Mouse (Mus musculus) ES-E14 (cell line): ENCODE measurements at regions not wholly inside any gene's neighbourhood (a gene's known extent, or its start where the extent isn't known, plus 50 kb on each side); places are given as distances from the start of the nearest gene placed in this dataset.
"Not testable (repeated sequence)": the region's sequence is repeated elsewhere in the genome, so short reads cannot be mapped to it uniquely, and the experiment has no call there.

ENCODE experiments used
- DNase-seq: peaks from one replicate; pipeline ENCODE4 v3.0.0-alpha.2; 2013; ENCODE audit warnings: low read depth, low spot score
- H3K27ac ChIP-seq: 2 replicates; pipeline ENCODE4 v1.5.1; 2012; ENCODE audit warnings: low read depth, mild to moderate bottlenecking, low read length, moderate library complexity, mixed read lengths; ENCODE audit not compliant: poor library complexity, insufficient read depth, severe bottlenecking
- H3K36me3 ChIP-seq: 2 replicates; pipeline ENCODE4 v1.6.1; 2012; ENCODE audit warnings: mild to moderate bottlenecking, low read length, moderate library complexity, mixed read lengths; ENCODE audit not compliant: control insufficient read depth, poor library complexity, insufficient read depth, severe bottlenecking
- H3K4me1 ChIP-seq, 2 experiments: fragments of 150-350 bp in 1 of 2; sonication (generic) in 1 of 2; 2 replicates each; pipeline ENCODE4 v1.6.1; 2012; ENCODE audit warnings: low read length in 2 of 2, mild to moderate bottlenecking in 1 of 2, mixed read lengths in 1 of 2; ENCODE audit not compliant: control insufficient read depth in 2 of 2, insufficient read depth in 2 of 2, poor library complexity in 1 of 2
- H3K4me3 ChIP-seq, 2 experiments: fragments of 150-350 bp in 1 of 2; sonication (generic) in 1 of 2; 2 replicates each; pipeline ENCODE4 v1.5.1; 2012; ENCODE audit warnings: low read length in 2 of 2, low read depth in 1 of 2, mild to moderate bottlenecking in 1 of 2, mixed read lengths in 1 of 2; ENCODE audit not compliant: insufficient read depth in 1 of 2, poor library complexity in 1 of 2, severe bottlenecking in 1 of 2
- H3K9ac ChIP-seq: 2 replicates; pipeline ENCODE4 v1.6.1; 2012; ENCODE audit warnings: low read depth, mild to moderate bottlenecking, low read length, mixed read lengths; ENCODE audit not compliant: poor library complexity, insufficient read depth, severe bottlenecking
- H3K9me3 ChIP-seq: fragments of 150-350 bp; sonication (generic); 2 replicates; pipeline ENCODE4 v1.6.1; 2012; ENCODE audit warnings: low read depth, mild to moderate bottlenecking, low read length; ENCODE audit not compliant: control insufficient read depth, insufficient read depth
- CHD2 ChIP-seq: IDR thresholded peaks from 2 replicates; pipeline ENCODE4 v1.6.1; 2014; ENCODE audit warnings: mild to moderate bottlenecking, low read depth, low read length, inconsistent platforms
- HCFC1 ChIP-seq: IDR thresholded peaks from 2 replicates; pipeline ENCODE4 v1.6.1; 2012; ENCODE audit warnings: low read length, inconsistent platforms, borderline replicate concordance; ENCODE audit not compliant: insufficient read depth
- MAFK ChIP-seq: IDR thresholded peaks from 2 replicates; pipeline ENCODE4 v1.6.1; 2014; ENCODE audit warnings: mild to moderate bottlenecking, low read depth, low read length, inconsistent platforms; ENCODE audit not compliant: insufficient read depth
- ZC3H11A ChIP-seq: IDR thresholded peaks from 2 replicates; pipeline ENCODE4 v1.6.1; 2012; ENCODE audit warnings: low read depth, mild to moderate bottlenecking, inconsistent platforms, low read length, borderline replicate concordance
- ZNF384 ChIP-seq: IDR thresholded peaks from 2 replicates; pipeline ENCODE4 v1.6.1; 2012; ENCODE audit warnings: low read depth, low read length, inconsistent platforms
- in situ Hi-C, 2 experiments: fragments of 600-800 bp; cut with MboI; formaldehyde crosslinking; loops; one replicate each; pipeline ENCODE4 v1.15.1; 2025; ENCODE audit warnings: low sequenced_read_pairs in 2 of 2, inconsistent platforms in 1 of 2; ENCODE audit not compliant: unreplicated experiment in 2 of 2

GRCm38 (mm10) chr12:27916401-27916920 is 574.1 kb upstream of the Sox11 start:
- no peak overlapping the region for H3K9ac ChIP-seq
- DNase-seq: no peak
- H3K4me3 ChIP-seq: no peak overlapping the region
- no peaks in the 10 kb centered on the region for H3K9me3 ChIP-seq
- no peak overlapping the region for H3K27ac ChIP-seq
- H3K36me3 ChIP-seq: no peaks in the 10 kb centered on the region
- TF ChIP-seq CHD2 (no peak), ZC3H11A (no peak), MAFK (no peak), ZNF384 (no peak), HCFC1 (no peak)
- in situ Hi-C loops: loop anchor here in 1 of 2 experiments (25.0 kb wide), 1 partner anchor 96 kb away; no protein-coding TSS in a partner anchor
- no peaks in the 10 kb centered on the region for H3K4me1 ChIP-seq

GRCm38 (mm10) chr12:27909417-27910100 is 567.2 kb upstream of the Sox11 start:
- Histone ChIP-seq H3K36me3 (no peaks in the 10 kb centered on the region), H3K9me3 (no peaks in the 10 kb centered on the region), H3K4me1 (no peaks in the 10 kb centered on the region), H3K27ac (no peak overlapping the region), H3K9ac (no peak overlapping the region), H3K4me3 (no peak overlapping the region)
- TF ChIP-seq ZNF384 (no peak), MAFK (no peak), HCFC1 (no peak), CHD2 (no peak)
- in situ Hi-C loops: loop anchor here in 1 of 2 experiments (25.0 kb wide), 1 partner anchor 103 kb away; no protein-coding TSS in a partner anchor
- no peak for DNase-seq

GRCm38 (mm10) chr12:27896682-27897081 is 554.3 kb upstream of the Sox11 start:
- H3K36me3 ChIP-seq, H3K4me3 ChIP-seq, H3K9me3 ChIP-seq, H3K9ac ChIP-seq, DNase-seq, H3K27ac ChIP-seq, in situ Hi-C loops, H3K4me1 ChIP-seq: not testable (repeated sequence)

- in situ Hi-C loops: no loop called here
- Histone ChIP-seq H3K36me3 (no peaks in the 10 kb centered on the region), H3K9ac (no peak overlapping the region), H3K4me3 (no peak overlapping the region), H3K27ac (no peak overlapping the region), H3K4me1 (no peaks in the 10 kb centered on the region), H3K9me3 (no peaks in the 10 kb centered on the region)
- TF ChIP-seq MAFK (no peak), ZNF384 (no peak), CHD2 (no peak), HCFC1 (no peak), ZC3H11A (no peak)
- DNase-seq: no peak
Measured at GRCm38 (mm10) chr12:27881720-27882119, 539.3 kb upstream of the Sox11 start.

GRCm38 (mm10) chr12:27866421-27866820 is 524.0 kb upstream of the Sox11 start:
- no peak overlapping the region for H3K27ac ChIP-seq
- DNase-seq: no peak
- TF ChIP-seq HCFC1: no peak
- TF ChIP-seq ZNF384: no peak
- no peak for TF ChIP-seq CHD2
- TF ChIP-seq ZC3H11A: no peak
- no peak for TF ChIP-seq MAFK

More at GRCm38 (mm10) chr12:27866421-27866820, 524.0 kb upstream of the Sox11 start:
- no peak overlapping the region for H3K9ac ChIP-seq
- H3K9me3 ChIP-seq: no peaks in the 10 kb centered on the region
- in situ Hi-C loops: no loop called here
- H3K4me1 ChIP-seq: no peaks in the 10 kb centered on the region; a peak in 1 of 4 replicates
- no peaks in the 10 kb centered on the region for H3K36me3 ChIP-seq
- H3K4me3 ChIP-seq: no peak overlapping the region
